Mouse (Mus musculus): ENCODE data around the gene Tceanc2.

- TF ChIP-seq EP300 (IDR thresholded peaks at IDR 0.05; ENCODE audit: low read depth) = no peak
- TF ChIP-seq CTCF (IDR thresholded peaks at IDR 0.05; ENCODE audit: low read depth) = no peak
Observed at GRCm38 (mm10) chr4:107114278-107114677, 64.6 kb downstream of the Tceanc2 start.

Data from heart, postnatal 0 days (tissue).